Comparison of ENCODE assay signal across 21 mouse cellular contexts in genomic region chr9:14061840-14062239, GRCm38 (mm10).
DNase-seq lines count a peak whose midpoint lies in the region; ATAC-seq and TF ChIP-seq lines count a peak whose summit lies in the region.
"Had no signal": no experiment of that assay in that cellular context is flagged by ENCODE, and none has a peak within 500 bp of the region (broad histone marks: within the 10 kb centered on the region; RNA-seq: fewer than 3 reads in every experiment).

No protein-coding gene starts in this region.

- H3K9me3 ChIP-seq in liver, embryonic 11.5 days (ENCODE audit: control insufficient read depth, low read length), result no peaks in the 10 kb centered on the region
- peaks cover 6% of the 10 kb centered on the region; the same call in 1 of the 2 replicates for H3K9me3 ChIP-seq in midbrain, embryonic 14.5 days (ENCODE audit: control insufficient read depth, low read length)
- H3K9me3 ChIP-seq: forebrain, embryonic 15.5 days; hindbrain, embryonic 15.5 days had no signal

- TF ChIP-seq CTCF in liver, adult 2 months (IDR thresholded peaks at IDR 0.05; ENCODE audit: low read depth, low read length), result no peak

- H3K27ac ChIP-seq in liver, adult 2 months (replicated peaks; ENCODE audit: insufficient read depth, low read depth, low read length), result no peak overlapping the region
- no peak overlapping the region for H3K27ac ChIP-seq in liver, embryonic 11.5 days (ENCODE audit: low read depth, low read length)
- no peak overlapping the region for H3K27ac ChIP-seq in midbrain, embryonic 14.5 days (replicated peaks; ENCODE audit: low read depth, low read length)
- H3K27ac ChIP-seq: forebrain, embryonic 15.5 days; hindbrain, embryonic 15.5 days; limb, embryonic 13.5 days; stomach, postnatal 0 days had no signal

- WGBS in liver, adult 2 months, result 67% methylated on average over 9 of the region's 9 CpGs
- 78% methylated on average over 9 of the region's 9 CpGs for WGBS in liver, embryonic 11.5 days
- 90% methylated on average over 9 of the region's 9 CpGs for WGBS in midbrain, embryonic 14.5 days

- no peaks in the 10 kb centered on the region for H3K27me3 ChIP-seq in liver, adult 2 months (ENCODE audit: control insufficient read depth, insufficient read depth, low read length)
- H3K27me3 ChIP-seq in liver, embryonic 11.5 days (replicated peaks; ENCODE audit: control insufficient read depth, insufficient read depth, low read length), result no peaks in the 10 kb centered on the region
- no peaks in the 10 kb centered on the region for H3K27me3 ChIP-seq in midbrain, embryonic 14.5 days (ENCODE audit: control insufficient read depth, insufficient read depth, low read length)
- H3K27me3 ChIP-seq: CH12.LX; forebrain, embryonic 15.5 days; hindbrain, embryonic 15.5 days; limb, embryonic 13.5 days had no signal

- H3K79me2 ChIP-seq in liver, adult 2 months (ENCODE audit: control insufficient read depth, insufficient read depth, low read length), result no peaks in the 10 kb centered on the region

- no peak for TF ChIP-seq POLR2A in liver, adult 2 months (IDR thresholded peaks at IDR 0.05; ENCODE audit: extremely low read depth, insufficient read depth, low read length)

- ATAC-seq in liver, embryonic 11.5 days (replicated peaks; ENCODE audit: low FRiP score), result no peak
- ATAC-seq in midbrain, embryonic 14.5 days (ENCODE audit: low FRiP score, low TSS enrichment), result no peak
- ATAC-seq in monocyte, adult 5-6 weeks (replicated peaks; ENCODE audit: insufficient number of reproducible peaks, low FRiP score, low TSS enrichment, poor library complexity, severe bottlenecking), result no peak
- ATAC-seq: forebrain, embryonic 15.5 days; intestine, embryonic 16.5 days had no signal

- no peak overlapping the region for H3K9ac ChIP-seq in liver, adult 2 months (ENCODE audit: low read depth, low read length)
- no peak overlapping the region for H3K9ac ChIP-seq in liver, embryonic 11.5 days (ENCODE audit: low read depth, low read length)
- H3K9ac ChIP-seq in midbrain, embryonic 14.5 days (replicated peaks; ENCODE audit: low read length), result no peak overlapping the region
- H3K9ac ChIP-seq: forebrain, embryonic 15.5 days; hindbrain, embryonic 15.5 days; limb, embryonic 13.5 days had no signal

- no peaks in the 10 kb centered on the region for H3K4me1 ChIP-seq in liver, adult 2 months (ENCODE audit: control insufficient read depth, insufficient read depth, low read length)
- no peaks in the 10 kb centered on the region for H3K4me1 ChIP-seq in liver, embryonic 11.5 days (replicated peaks; ENCODE audit: control insufficient read depth, insufficient read depth, low read length)
- peaks cover 15% of the 10 kb centered on the region for H3K4me1 ChIP-seq in midbrain, embryonic 14.5 days (ENCODE audit: control insufficient read depth, insufficient read depth, low read length)

- DNase-seq in adrenal gland, adult 8-10 months, result peak; percentile 50
- DNase-seq in adrenal gland, adult 18-20 months (ENCODE audit: low spot score in 2 of 2), result no peak
- DNase-seq in liver, adult 2 months (ENCODE audit: extremely low read depth, low read depth, low spot score), result peak; percentile 72
- no peak for DNase-seq in liver, embryonic 11.5 days (ENCODE audit: low spot score)
- DNase-seq in kidney, postnatal 25 days, result peak; percentile 38 to 59
- no peak for DNase-seq in midbrain, embryonic 14.5 days
- no peak for DNase-seq in gastrocnemius, postnatal 25 days
- DNase-seq: cerebellum, postnatal 14 days; embryo, embryonic 11 days; heart, postnatal 14 days; lung, postnatal 10 days; right cerebral cortex, postnatal 14 days had no signal

- H3K36me3 ChIP-seq in liver, adult 2 months (ENCODE audit: control insufficient read depth, insufficient read depth, low read length), result no peaks in the 10 kb centered on the region
- no peaks in the 10 kb centered on the region for H3K36me3 ChIP-seq in liver, embryonic 11.5 days (ENCODE audit: control insufficient read depth, insufficient read depth, low read length)
- H3K36me3 ChIP-seq in midbrain, embryonic 14.5 days (ENCODE audit: control insufficient read depth, insufficient read depth, low read length), result no peaks in the 10 kb centered on the region
- H3K36me3 ChIP-seq: forebrain, embryonic 15.5 days; hindbrain, embryonic 15.5 days had no signal

- H3K4me3 ChIP-seq in liver, adult 2 months (ENCODE audit: insufficient read depth, low read depth, low read length), result no peak overlapping the region
- no peak overlapping the region for H3K4me3 ChIP-seq in liver, embryonic 11.5 days (ENCODE audit: low read depth, low read length)
- no peak overlapping the region for H3K4me3 ChIP-seq in midbrain, embryonic 14.5 days (replicated peaks; ENCODE audit: low read depth, low read length)
- H3K4me3 ChIP-seq: erythroblast, embryonic 14.5 days; forebrain, embryonic 15.5 days; hindbrain, embryonic 15.5 days; limb, embryonic 13.5 days had no signal

- H3K4me2 ChIP-seq in liver, embryonic 11.5 days, result no peak overlapping the region
- no peak overlapping the region for H3K4me2 ChIP-seq in midbrain, embryonic 14.5 days (ENCODE audit: low read length)
- H3K4me2 ChIP-seq: forebrain, embryonic 15.5 days; heart, embryonic 11.5 days; hindbrain, embryonic 15.5 days; limb, embryonic 13.5 days had no signal

Comparison
In these comparisons a context has a peak if more than half of its experiments do, and no peak if none do; other contexts are left out.
1. DNase-seq: peak in adrenal gland, adult 8-10 months (single experiment), liver, adult 2 months (single experiment) and kidney, postnatal 25 days (2 of 2); none in adrenal gland, adult 18-20 months (0 of 2), liver, embryonic 11.5 days (single experiment), midbrain, embryonic 14.5 days (single experiment) and gastrocnemius, postnatal 25 days (single experiment).